Mouse (Mus musculus): ENCODE results near the gene Slc7a6. TPM values are rescaled to one million over a fixed set of nuclear protein-coding genes. Genes with fewer than 3 reads are reported as not detected.

Gene Slc7a6
- polyA plus RNA-seq, 1 experiment, result 22.6 TPM

DNA sequence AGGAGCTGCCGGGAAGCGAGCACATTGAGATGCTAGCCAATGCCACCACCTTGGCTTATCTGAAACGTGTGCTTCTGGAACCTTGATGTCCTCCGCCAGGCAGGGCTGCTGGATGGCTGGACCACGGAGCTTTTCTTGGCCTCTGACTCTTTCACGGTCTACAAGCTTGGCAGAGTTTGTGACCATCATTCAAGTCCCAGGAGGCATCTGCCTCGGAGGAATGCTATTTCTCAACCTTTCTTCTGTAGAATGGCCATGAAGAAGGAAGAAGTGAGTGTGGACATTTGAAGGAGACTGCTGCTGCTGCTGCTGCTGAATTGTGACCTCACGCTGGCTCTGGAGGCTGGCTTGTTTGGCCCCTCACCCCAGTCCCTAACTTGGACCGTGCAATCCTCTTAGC lies 5.4 kb upstream of the Slc7a6 start:
- H3K36me3 ChIP-seq (ENCODE audit: control insufficient read depth, insufficient read depth, low read length), result peaks cover 21% of the 10 kb centered on the region
- H3K27ac ChIP-seq (ENCODE audit: insufficient read depth, low read length), result no peak overlapping the region
- H3K4me1 ChIP-seq (ENCODE audit: control insufficient read depth, insufficient read depth, insufficient read length), result no peaks in the 10 kb centered on the region
- 88% methylated on average over 9 of the region's 9 CpGs for WGBS
- no peak for DNase-seq (ENCODE audit: low read depth in 1 of 2, low spot score in 2 of 2)
- no peaks in the 10 kb centered on the region for H3K27me3 ChIP-seq (ENCODE audit: control insufficient read depth, insufficient read depth, low read length)
- TF ChIP-seq CTCF (IDR thresholded peaks at IDR 0.05; ENCODE audit: extremely low read depth, insufficient read depth, insufficient read length, insufficient replicate concordance), result no peak
- no peak for TF ChIP-seq POLR2A (IDR thresholded peaks at IDR 0.05; ENCODE audit: low read depth, low read length)
- no peak overlapping the region for H3K4me3 ChIP-seq (ENCODE audit: extremely low read depth, insufficient read depth, insufficient read length)

DNA sequence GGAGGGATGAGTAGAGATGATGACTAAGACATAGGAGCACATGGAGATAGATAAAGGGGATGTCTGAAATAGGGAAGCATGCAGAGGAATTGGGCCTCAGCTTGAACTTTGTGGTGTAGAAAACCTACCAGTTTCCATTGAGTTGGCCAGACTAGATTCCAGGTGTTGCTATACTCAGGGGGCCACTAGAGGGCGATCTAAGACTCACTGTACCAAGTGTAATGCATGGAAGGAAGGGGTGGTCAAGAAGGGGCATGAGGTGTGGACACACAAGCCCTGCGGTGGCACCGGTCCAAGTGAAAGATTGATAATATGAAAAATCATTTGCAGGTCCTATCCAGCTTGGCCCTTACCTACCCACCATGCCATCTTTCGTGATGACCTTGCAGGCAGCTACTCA lies 3.2 kb upstream of the Slc7a6 start:
- DNase-seq (ENCODE audit: low read depth in 1 of 2, low spot score in 2 of 2), result peak; percentile 43 to 70
- H3K4me1 ChIP-seq (ENCODE audit: control insufficient read depth, insufficient read depth, insufficient read length), result no peaks in the 10 kb centered on the region
- TF ChIP-seq CTCF (IDR thresholded peaks at IDR 0.05; ENCODE audit: extremely low read depth, insufficient read depth, insufficient read length, insufficient replicate concordance) (peak; percentile 59; the same call in 1 of the 2 replicates), POLR2A (IDR thresholded peaks at IDR 0.05; ENCODE audit: low read depth, low read length) (no peak)
- no peaks in the 10 kb centered on the region for H3K27me3 ChIP-seq (ENCODE audit: control insufficient read depth, insufficient read depth, low read length)
- 48% methylated on average over 4 of the region's 4 CpGs for WGBS
- H3K36me3 ChIP-seq (ENCODE audit: control insufficient read depth, insufficient read depth, low read length), result peaks cover 20% of the 10 kb centered on the region
- H3K27ac ChIP-seq (ENCODE audit: insufficient read depth, low read length), result no peak overlapping the region
- H3K4me3 ChIP-seq (ENCODE audit: extremely low read depth, insufficient read depth, insufficient read length), result no peak overlapping the region

DNA sequence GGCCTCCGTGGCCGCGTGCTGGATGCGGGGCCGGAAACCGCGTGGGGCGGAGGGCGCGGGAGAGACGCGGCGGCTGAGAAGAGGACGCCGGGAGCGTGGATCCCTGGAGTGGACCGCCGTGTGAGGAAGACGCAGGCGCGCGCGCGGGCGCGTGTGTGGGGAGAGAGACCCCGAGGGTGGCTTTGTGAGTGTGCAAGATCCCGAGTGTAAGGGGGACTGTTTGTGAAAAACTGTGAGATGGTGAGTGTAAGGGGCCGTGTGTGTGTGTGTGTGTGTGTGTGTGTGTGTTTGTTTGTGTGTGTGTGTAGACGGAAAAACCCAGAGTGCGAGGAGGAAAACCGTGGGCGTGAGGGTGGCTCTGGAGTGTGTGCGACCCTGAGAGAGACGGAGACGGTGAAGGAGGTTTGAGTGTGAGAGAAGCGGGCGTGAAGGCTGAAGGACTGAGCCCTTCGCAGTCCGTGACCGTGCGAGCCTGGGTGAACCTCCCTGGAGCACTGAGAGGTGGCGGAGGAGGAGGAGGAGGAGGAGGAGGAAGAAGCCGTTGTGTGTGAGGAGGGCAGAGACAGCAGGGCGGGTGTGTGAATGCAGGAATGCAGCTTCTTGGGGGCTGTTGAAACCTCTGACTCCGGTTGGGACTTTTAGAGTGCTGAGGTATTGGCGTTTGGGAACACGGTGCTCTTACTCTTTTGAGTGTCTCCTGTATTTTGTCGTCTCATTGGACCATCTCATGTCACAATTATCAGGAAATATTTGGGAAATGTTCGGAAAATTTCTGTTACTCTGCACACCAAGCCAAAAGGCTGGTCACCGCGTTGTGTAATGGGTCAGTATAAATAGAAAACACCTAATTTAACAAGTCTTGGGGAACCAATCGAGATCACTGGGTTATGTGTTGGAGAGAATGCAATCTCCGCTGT lies 618 bp downstream of the Slc7a6 start:
- TF ChIP-seq CTCF (IDR thresholded peaks at IDR 0.05; ENCODE audit: extremely low read depth, insufficient read depth, insufficient read length, insufficient replicate concordance) (no peak), POLR2A (IDR thresholded peaks at IDR 0.05; ENCODE audit: low read depth, low read length) (no peak)
- Histone ChIP-seq H3K27ac (ENCODE audit: insufficient read depth, low read length) (peak overlapping the region; percentile 58), H3K36me3 (ENCODE audit: control insufficient read depth, insufficient read depth, low read length) (no peaks in the 10 kb centered on the region), H3K4me3 (ENCODE audit: extremely low read depth, insufficient read depth, insufficient read length) (peak overlapping the region; percentile 98), H3K4me1 (ENCODE audit: control insufficient read depth, insufficient read depth, insufficient read length) (no peaks in the 10 kb centered on the region), H3K27me3 (ENCODE audit: control insufficient read depth, insufficient read depth, low read length) (no peaks in the 10 kb centered on the region)
- WGBS, result 1% methylated on average over 53 of the region's 54 CpGs
- peak; percentile 12 to 18 for DNase-seq (ENCODE audit: low read depth in 1 of 2, low spot score in 2 of 2)

DNA sequence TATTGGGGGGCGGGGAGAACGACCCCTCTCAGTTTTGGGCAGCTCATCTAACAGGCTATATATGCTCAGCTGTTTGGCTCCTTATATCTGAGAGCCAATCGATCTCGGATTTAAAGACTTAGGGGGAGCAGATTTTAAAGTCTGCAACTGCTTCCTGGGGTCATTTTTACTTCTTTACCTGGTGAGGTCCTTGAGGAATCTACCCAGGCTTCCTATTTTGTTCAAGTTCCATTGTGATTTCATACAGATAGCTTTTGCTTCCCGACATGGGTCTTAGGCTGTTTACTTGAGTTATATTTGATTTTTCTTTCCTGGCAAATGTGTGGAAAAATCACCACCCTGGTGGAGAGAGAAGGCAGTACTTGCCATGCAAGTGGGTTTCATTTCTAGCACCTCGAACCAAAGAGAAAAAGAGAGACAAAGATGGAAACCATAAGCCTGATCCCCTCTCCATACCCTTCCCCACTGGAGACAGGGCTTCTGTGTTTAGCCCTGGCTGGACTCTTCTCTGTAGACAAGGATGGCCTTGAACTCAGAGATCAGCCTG lies 1.4 kb downstream of the Slc7a6 start:
- TF ChIP-seq POLR2A (IDR thresholded peaks at IDR 0.05; ENCODE audit: low read depth, low read length) (no peak), CTCF (IDR thresholded peaks at IDR 0.05; ENCODE audit: extremely low read depth, insufficient read depth, insufficient read length, insufficient replicate concordance) (no peak)
- 26% methylated on average over 6 of the region's 6 CpGs for whole genome bisulfite sequencing
- Histone ChIP-seq H3K27ac (ENCODE audit: insufficient read depth, low read length) (no peak overlapping the region), H3K36me3 (ENCODE audit: control insufficient read depth, insufficient read depth, low read length) (no peaks in the 10 kb centered on the region), H3K27me3 (ENCODE audit: control insufficient read depth, insufficient read depth, low read length) (no peaks in the 10 kb centered on the region), H3K4me1 (ENCODE audit: control insufficient read depth, insufficient read depth, insufficient read length) (no peaks in the 10 kb centered on the region), H3K4me3 (ENCODE audit: extremely low read depth, insufficient read depth, insufficient read length) (0 out of 2 replicates have a peak overlapping the region, but pooled peaks have one; percentile 16)
- no peak for DNase-seq (ENCODE audit: low read depth in 1 of 2, low spot score in 2 of 2)

DNA sequence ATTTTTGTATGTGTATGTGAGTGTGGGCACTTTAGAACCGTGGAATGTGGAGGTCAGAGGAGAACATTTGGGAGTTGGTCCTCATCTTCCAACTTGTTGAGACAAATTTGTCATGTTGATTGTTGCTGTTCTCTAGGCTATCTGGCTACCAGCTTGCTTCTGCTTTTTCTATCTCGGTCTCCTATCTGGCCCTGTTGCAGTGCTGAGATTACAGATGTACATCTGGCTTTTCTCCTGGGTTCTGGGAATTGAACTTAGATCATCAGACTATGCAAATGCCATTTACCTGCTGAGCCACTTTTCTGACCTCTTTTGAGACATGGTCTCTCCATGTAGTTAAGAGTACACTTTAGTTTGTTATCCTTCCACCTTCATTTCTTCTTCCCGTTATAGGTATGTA lies 4.9 kb downstream of the Slc7a6 start:
- Histone ChIP-seq H3K27me3 (ENCODE audit: control insufficient read depth, insufficient read depth, low read length) (no peaks in the 10 kb centered on the region), H3K36me3 (ENCODE audit: control insufficient read depth, insufficient read depth, low read length) (no peaks in the 10 kb centered on the region), H3K4me1 (ENCODE audit: control insufficient read depth, insufficient read depth, insufficient read length) (no peaks in the 10 kb centered on the region), H3K4me3 (ENCODE audit: extremely low read depth, insufficient read depth, insufficient read length) (no peak overlapping the region), H3K27ac (ENCODE audit: insufficient read depth, low read length) (no peak overlapping the region)
- 78% methylated on average over 3 of the region's 3 CpGs for WGBS
- no peak for TF ChIP-seq POLR2A (IDR thresholded peaks at IDR 0.05; ENCODE audit: low read depth, low read length)
- no peak for DNase-seq (ENCODE audit: low read depth in 1 of 2, low spot score in 2 of 2)

DNA sequence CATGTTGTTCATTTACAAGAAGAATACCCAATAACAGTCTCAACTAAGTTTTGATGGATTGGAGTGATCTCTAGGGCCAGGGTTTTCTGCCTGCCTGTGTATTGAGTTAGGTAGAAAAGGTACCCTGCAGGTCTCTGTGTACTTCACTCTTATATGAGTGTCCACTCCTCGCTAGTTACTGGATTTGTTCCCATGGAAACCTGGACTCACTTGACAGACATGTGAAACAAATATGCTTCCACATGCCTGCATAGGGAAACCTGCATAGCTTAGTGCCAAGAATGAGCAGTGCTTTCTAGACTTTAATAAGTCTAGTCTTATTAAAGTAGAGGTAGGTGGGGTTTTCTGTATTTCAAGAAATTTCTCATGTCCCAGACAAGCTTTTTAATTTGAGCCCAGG lies 8.2 kb downstream of the Slc7a6 start:
- H3K36me3 ChIP-seq (ENCODE audit: control insufficient read depth, insufficient read depth, low read length), result peaks cover 3% of the 10 kb centered on the region
- no peaks in the 10 kb centered on the region for H3K27me3 ChIP-seq (ENCODE audit: control insufficient read depth, insufficient read depth, low read length)
- H3K4me1 ChIP-seq (ENCODE audit: control insufficient read depth, insufficient read depth, insufficient read length), result no peaks in the 10 kb centered on the region
- DNase-seq (ENCODE audit: low read depth in 1 of 2, low spot score in 2 of 2), result no peak
- TF ChIP-seq CTCF (IDR thresholded peaks at IDR 0.05; ENCODE audit: extremely low read depth, insufficient read depth, insufficient read length, insufficient replicate concordance) (no peak), POLR2A (IDR thresholded peaks at IDR 0.05; ENCODE audit: low read depth, low read length) (no peak)
- H3K27ac ChIP-seq (ENCODE audit: insufficient read depth, low read length), result no peak overlapping the region
- H3K4me3 ChIP-seq (ENCODE audit: extremely low read depth, insufficient read depth, insufficient read length), result no peak overlapping the region
- 72% methylated on average over 1 of the region's 1 CpGs for WGBS

DNA sequence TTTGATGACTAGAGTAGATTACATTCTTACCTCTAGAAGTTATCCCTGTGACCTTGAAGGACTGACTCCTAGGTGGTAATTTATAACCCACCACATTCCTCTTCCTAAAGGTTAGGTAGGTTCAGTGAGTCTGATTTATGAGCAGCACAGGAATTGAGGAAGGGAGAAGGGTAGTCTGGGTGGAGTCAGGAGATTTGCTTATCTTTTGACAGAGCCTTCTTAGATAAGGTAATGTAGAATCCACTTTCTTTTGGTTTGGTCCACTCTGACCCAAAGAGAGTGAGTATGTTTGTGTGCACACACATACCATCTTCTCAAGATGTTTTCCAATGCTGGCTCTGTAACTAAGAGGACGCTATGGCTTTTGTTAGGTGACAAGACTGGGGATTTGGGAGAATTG lies 8.9 kb downstream of the Slc7a6 start:
- TF ChIP-seq POLR2A (IDR thresholded peaks at IDR 0.05; ENCODE audit: low read depth, low read length), result no peak
- TF ChIP-seq CTCF (IDR thresholded peaks at IDR 0.05; ENCODE audit: extremely low read depth, insufficient read depth, insufficient read length, insufficient replicate concordance), result no peak

More for the DNA sequence above, 8.9 kb downstream of the Slc7a6 start:
- 89% methylated on average over 1 of the region's 1 CpGs for WGBS
- Histone ChIP-seq H3K4me1 (ENCODE audit: control insufficient read depth, insufficient read depth, insufficient read length) (no peaks in the 10 kb centered on the region), H3K36me3 (ENCODE audit: control insufficient read depth, insufficient read depth, low read length) (peaks cover 4% of the 10 kb centered on the region), H3K27ac (ENCODE audit: insufficient read depth, low read length) (no peak overlapping the region), H3K27me3 (ENCODE audit: control insufficient read depth, insufficient read depth, low read length) (no peaks in the 10 kb centered on the region), H3K4me3 (ENCODE audit: extremely low read depth, insufficient read depth, insufficient read length) (no peak overlapping the region)
- DNase-seq (ENCODE audit: low read depth in 1 of 2, low spot score in 2 of 2), result no peak
